Mouse (Mus musculus): ENCODE data around the gene H2-M10.5. TPM values are rescaled to one million over a fixed set of nuclear protein-coding genes. Genes with fewer than 3 reads are reported as not detected.
"Not testable (repeated sequence)": the region's sequence is repeated elsewhere in the genome, so short reads cannot be mapped to it uniquely, and the experiment has no call there.

H2-M10.5 gene
- polyA plus RNA-seq, 1 experiment from 2014 or later = not detected

GRCm38 (mm10) chr17:36799493-36799892 is 26.8 kb downstream of the H2-M10.5 start:
- no peak for ATAC-seq (replicated peaks; ENCODE audit: low FRiP score, low TSS enrichment, low read depth)

DNA sequence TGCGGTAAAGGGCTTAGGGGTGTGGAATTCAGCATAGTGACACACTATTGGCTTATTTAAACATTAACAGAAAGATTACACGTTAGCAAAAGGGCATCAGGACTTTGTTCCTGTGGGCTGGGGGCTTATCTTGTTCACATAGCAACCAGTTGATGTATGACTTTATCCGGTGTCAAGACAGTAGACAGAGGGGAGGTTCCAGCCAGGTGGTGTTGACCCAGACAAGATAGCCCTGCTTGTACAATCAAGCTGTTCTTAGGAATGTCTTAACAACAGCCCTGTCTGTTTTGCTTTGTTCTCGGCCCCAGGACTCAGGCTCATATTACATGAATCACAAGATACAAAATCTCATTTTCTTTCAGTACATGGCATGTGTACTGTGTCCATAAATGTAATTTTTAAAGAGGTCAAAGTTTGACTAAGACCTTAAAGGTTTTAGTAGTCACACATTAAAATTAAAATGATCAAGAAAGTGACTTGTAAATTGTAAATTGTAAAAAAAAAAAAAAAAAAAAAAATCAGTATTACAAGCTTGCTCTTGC is 27.3 kb downstream of the H2-M10.5 start:
- not testable (repeated sequence) for H3K4me1 ChIP-seq (replicated peaks; ENCODE audit: control insufficient read depth, insufficient read depth, low read length); H3K4me2 ChIP-seq (ENCODE audit: low read length); DNase-seq (ENCODE audit: low spot score); H3K9me3 ChIP-seq (ENCODE audit: control insufficient read depth, low read length); H3K27ac ChIP-seq (ENCODE audit: low read depth); H3K36me3 ChIP-seq (ENCODE audit: control insufficient read depth, insufficient read depth, low read length); H3K4me3 ChIP-seq (ENCODE audit: low read depth, low read length); H3K27me3 ChIP-seq (replicated peaks; ENCODE audit: control insufficient read depth, insufficient read depth, low read length); H3K9ac ChIP-seq (ENCODE audit: low read length)
- ATAC-seq (replicated peaks; ENCODE audit: low FRiP score, low TSS enrichment, low read depth) = 0 out of 2 replicates have a peak, but pooled peaks have one; percentile 50
- whole genome bisulfite sequencing = 39% methylated on average over 4 of the region's 4 CpGs

More at GRCm38 (mm10) chr17:36799493-36799892, 26.8 kb downstream of the H2-M10.5 start:
- WGBS = 80% methylated on average over 10 of the region's 10 CpGs
- Histone ChIP-seq H3K27me3 (replicated peaks; ENCODE audit: control insufficient read depth, insufficient read depth, low read length) (no peaks in the 10 kb centered on the region), H3K4me2 (ENCODE audit: low read length) (no peak overlapping the region), H3K27ac (ENCODE audit: low read depth) (no peak overlapping the region), H3K9ac (ENCODE audit: low read length) (no peak overlapping the region), H3K4me1 (replicated peaks; ENCODE audit: control insufficient read depth, insufficient read depth, low read length) (no peaks in the 10 kb centered on the region), H3K9me3 (ENCODE audit: control insufficient read depth, low read length) (no peaks in the 10 kb centered on the region), H3K4me3 (ENCODE audit: low read depth, low read length) (no peak overlapping the region), H3K36me3 (ENCODE audit: control insufficient read depth, insufficient read depth, low read length) (no peaks in the 10 kb centered on the region)
- DNase-seq (ENCODE audit: low spot score) = no peak

- Histone ChIP-seq H3K9ac (ENCODE audit: low read length) (no peak within 1 kb of the TSS), H3K4me2 (ENCODE audit: low read length) (no peak within 1 kb of the TSS), H3K4me3 (ENCODE audit: low read depth, low read length) (no peak within 1 kb of the TSS), H3K36me3 (ENCODE audit: control insufficient read depth, insufficient read depth, low read length) (no peaks in the 10 kb centered on the region), H3K4me1 (replicated peaks; ENCODE audit: control insufficient read depth, insufficient read depth, low read length) (no peaks in the 10 kb centered on the region), H3K27me3 (replicated peaks; ENCODE audit: control insufficient read depth, insufficient read depth, low read length) (no peaks in the 10 kb centered on the region), H3K9me3 (ENCODE audit: control insufficient read depth, low read length) (no peaks in the 10 kb centered on the region), H3K27ac (ENCODE audit: low read depth) (no peak within 1 kb of the TSS)
- ATAC-seq (replicated peaks; ENCODE audit: low FRiP score, low TSS enrichment, low read depth) (no peak), DNase-seq (ENCODE audit: low spot score) (no peak)
Measured at GRCm38 (mm10) chr17:36811871-36812270, 39.2 kb downstream of the H2-M10.5 start, which contains the start of gene H2-M10.6. Gene H2-M10.6 (plus strand): TSS chr17:36812171.

DNA sequence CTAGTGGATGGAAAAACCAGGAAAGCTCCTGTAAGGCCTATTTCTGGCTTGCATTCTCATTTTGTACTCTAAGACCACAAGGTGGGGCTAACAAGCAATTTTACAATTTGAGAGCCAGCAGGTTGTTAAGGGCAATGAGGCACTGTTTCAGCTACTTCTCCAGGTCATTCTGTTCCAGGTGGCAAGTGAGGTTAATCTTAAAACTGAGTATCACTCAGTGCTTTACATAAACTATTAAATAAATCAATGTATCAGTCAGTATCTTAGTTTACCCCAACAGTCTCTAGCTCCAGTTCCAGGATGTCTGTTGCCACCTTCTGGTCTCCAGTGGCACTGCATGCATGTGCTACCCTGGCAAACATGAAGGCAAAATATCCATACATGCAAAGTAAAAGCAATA is 51.3 kb downstream of the H2-M10.5 start:
- Histone ChIP-seq H3K36me3 (ENCODE audit: control insufficient read depth, insufficient read depth, low read length) (no peaks in the 10 kb centered on the region), H3K4me2 (ENCODE audit: low read length) (no peak overlapping the region), H3K27me3 (replicated peaks; ENCODE audit: control insufficient read depth, insufficient read depth, low read length) (no peaks in the 10 kb centered on the region), H3K4me1 (replicated peaks; ENCODE audit: control insufficient read depth, insufficient read depth, low read length) (no peaks in the 10 kb centered on the region), H3K4me3 (ENCODE audit: low read depth, low read length) (no peak overlapping the region), H3K9me3 (ENCODE audit: control insufficient read depth, low read length) (no peaks in the 10 kb centered on the region), H3K27ac (ENCODE audit: low read depth) (no peak overlapping the region), H3K9ac (ENCODE audit: low read length) (no peak overlapping the region)
- ATAC-seq (replicated peaks; ENCODE audit: low FRiP score, low TSS enrichment, low read depth) = 0 out of 2 replicates have a peak, but pooled peaks have one; percentile 20
- peak; percentile 74 for DNase-seq (ENCODE audit: low spot score)

GRCm38 (mm10) chr17:36825525-36825924 is 52.8 kb downstream of the H2-M10.5 start:
- Histone ChIP-seq H3K4me3 (ENCODE audit: low read depth, low read length) (no peak overlapping the region), H3K9ac (ENCODE audit: low read length) (no peak overlapping the region), H3K4me1 (replicated peaks; ENCODE audit: control insufficient read depth, insufficient read depth, low read length) (no peaks in the 10 kb centered on the region), H3K4me2 (ENCODE audit: low read length) (no peak overlapping the region), H3K9me3 (ENCODE audit: control insufficient read depth, low read length) (no peaks in the 10 kb centered on the region), H3K27ac (ENCODE audit: low read depth) (no peak overlapping the region), H3K36me3 (ENCODE audit: control insufficient read depth, insufficient read depth, low read length) (no peaks in the 10 kb centered on the region), H3K27me3 (replicated peaks; ENCODE audit: control insufficient read depth, insufficient read depth, low read length) (no peaks in the 10 kb centered on the region)
- DNase-seq (ENCODE audit: low spot score) (no peak), ATAC-seq (replicated peaks; ENCODE audit: low FRiP score, low TSS enrichment, low read depth) (0 out of 2 replicates have a peak, but pooled peaks have one; percentile 40)
- WGBS = 28% methylated on average over 4 of the region's 4 CpGs

Other genes with a start within 250 kb of the H2-M10.5 start
- gene H2-M11, start 225.8 kb upstream of the H2-M10.5 start, polyA plus RNA-seq (2014; fragmentation: Nextera tagmentation; extraction: Ambion mirVana) = not detected in 2 replicates
- gene H2-M9, start 130.2 kb upstream of the H2-M10.5 start, polyA plus RNA-seq (2014; fragmentation: Nextera tagmentation; extraction: Ambion mirVana) = not detected in 2 replicates
- not detected in 2 replicates for gene H2-M1, start 100.7 kb upstream of the H2-M10.5 start, polyA plus RNA-seq (2014; fragmentation: Nextera tagmentation; extraction: Ambion mirVana)
- gene H2-M10.6, start 39.3 kb downstream of the H2-M10.5 start, polyA plus RNA-seq (2014; fragmentation: Nextera tagmentation; extraction: Ambion mirVana) = not detected in 2 replicates
- 40.0 and 41.9 TPM in 2 replicates for gene Trim26, start 64.2 kb downstream of the H2-M10.5 start, polyA plus RNA-seq (2014; fragmentation: Nextera tagmentation; extraction: Ambion mirVana)
- gene Trim15, start 94.3 kb downstream of the H2-M10.5 start, polyA plus RNA-seq (2014; fragmentation: Nextera tagmentation; extraction: Ambion mirVana) = 1.2 and 1.3 TPM in 2 replicates
- gene Trim10, start 96.7 kb downstream of the H2-M10.5 start, polyA plus RNA-seq (2014; fragmentation: Nextera tagmentation; extraction: Ambion mirVana) = 0.97 and 1.6 TPM in 2 replicates
- gene Trim40, start 117.2 kb downstream of the H2-M10.5 start, polyA plus RNA-seq (2014; fragmentation: Nextera tagmentation; extraction: Ambion mirVana) = 0.11 and 0.78 TPM in 2 replicates
- 21.4 and 25.7 TPM in 2 replicates for gene Trim31, start 125.2 kb downstream of the H2-M10.5 start, polyA plus RNA-seq (2014; fragmentation: Nextera tagmentation; extraction: Ambion mirVana)
- 1.3 and 1.5 TPM in 2 replicates for gene Rnf39, start 170.0 kb downstream of the H2-M10.5 start, polyA plus RNA-seq (2014; fragmentation: Nextera tagmentation; extraction: Ambion mirVana)
- 120 and 132 TPM in 2 replicates for gene Ppp1r11, start 178.8 kb downstream of the H2-M10.5 start, polyA plus RNA-seq (2014; fragmentation: Nextera tagmentation; extraction: Ambion mirVana)
- gene Znrd1, start 185.6 kb downstream of the H2-M10.5 start, polyA plus RNA-seq (2014; fragmentation: Nextera tagmentation; extraction: Ambion mirVana) = 88.7 and 91.2 TPM in 2 replicates
- 4.9 and 6.6 TPM in 2 replicates for gene Znrd1as, start 185.7 kb downstream of the H2-M10.5 start, polyA plus RNA-seq (2014; fragmentation: Nextera tagmentation; extraction: Ambion mirVana)
- gene 2410137M14Rik, start 208.3 kb downstream of the H2-M10.5 start, polyA plus RNA-seq (2014; fragmentation: Nextera tagmentation; extraction: Ambion mirVana) = not detected in 2 replicates
- gene H2-M5, start 216.6 kb downstream of the H2-M10.5 start, polyA plus RNA-seq (2014; fragmentation: Nextera tagmentation; extraction: Ambion mirVana) = 0.16 and 0.51 TPM in 2 replicates
- gene Zfp57, start 228.3 kb downstream of the H2-M10.5 start, polyA plus RNA-seq (2014; fragmentation: Nextera tagmentation; extraction: Ambion mirVana) = 78.3 and 85.0 TPM in 2 replicates